Mouse (Mus musculus): Measurements from ENCODE around the gene Ccr4.

Gene Ccr4

DNA sequence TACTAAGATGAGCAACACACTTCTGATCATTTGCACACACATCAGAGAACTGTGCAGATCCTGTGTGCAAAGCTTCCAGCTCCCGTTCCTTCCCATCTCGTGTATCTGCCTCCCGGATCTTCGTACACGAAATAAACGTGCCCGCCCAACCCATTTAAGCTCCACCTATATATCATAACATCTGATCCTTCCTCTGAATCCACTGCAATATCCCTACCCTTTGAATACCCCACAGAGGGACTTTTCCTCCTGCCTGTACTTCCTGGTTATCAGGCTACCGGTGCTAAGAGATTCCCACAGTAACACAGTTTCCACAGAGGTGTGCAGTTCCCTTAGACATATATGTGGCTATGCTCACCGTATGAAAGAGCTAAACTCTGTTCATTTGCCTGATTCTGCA is at the start of gene Ccr4:
Gene Ccr4 (minus strand): TSS at position 101 of the 400 bp plus-strand sequence.
- DNase-seq (ENCODE audit: low read depth, low spot score): no peak

GRCm38 (mm10) chr9:114553828-114554227 is 49.1 kb upstream of the Ccr4 start:
- DNase-seq (ENCODE audit: low read depth, low spot score): no peak

- DNase-seq (ENCODE audit: low read depth, low spot score): no peak
These were observed 45.3 kb upstream of the Ccr4 start for GRCm38 (mm10) chr9:114550033-114550432.

- DNase-seq (ENCODE audit: low read depth, low spot score): no peak
These were observed 44.4 kb upstream of the Ccr4 start for GRCm38 (mm10) chr9:114549117-114549516.

- DNase-seq (ENCODE audit: low read depth, low spot score): no peak
These were observed 43.8 kb upstream of the Ccr4 start for GRCm38 (mm10) chr9:114548496-114548895.

DNA sequence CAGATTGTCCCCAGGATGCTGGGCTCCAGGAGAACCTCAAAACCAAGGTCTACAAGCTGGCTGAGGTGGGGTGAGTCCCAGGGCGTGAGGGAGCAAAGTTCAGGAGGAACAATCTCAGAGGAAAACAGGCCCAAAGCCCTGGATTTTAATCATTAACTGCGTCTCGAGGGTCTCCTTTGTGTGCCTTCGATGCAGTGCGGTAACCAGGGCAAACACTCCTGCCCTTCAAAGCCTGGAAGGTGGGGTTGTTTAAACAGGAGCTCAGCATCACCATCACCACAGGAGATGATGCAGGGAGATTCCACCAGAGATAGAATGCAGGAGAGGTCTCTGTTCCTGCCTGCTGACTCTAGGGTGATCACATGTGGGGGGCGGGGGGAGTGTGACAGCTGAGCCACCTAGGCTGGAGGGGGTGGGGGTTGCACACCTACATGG is 42.9 kb upstream of the Ccr4 start:
- DNase-seq (ENCODE audit: low read depth, low spot score): peak; percentile 16

GRCm38 (mm10) chr9:114546765-114547164 is 42.0 kb upstream of the Ccr4 start:
- DNase-seq (ENCODE audit: low read depth, low spot score): peak; percentile 71

DNA sequence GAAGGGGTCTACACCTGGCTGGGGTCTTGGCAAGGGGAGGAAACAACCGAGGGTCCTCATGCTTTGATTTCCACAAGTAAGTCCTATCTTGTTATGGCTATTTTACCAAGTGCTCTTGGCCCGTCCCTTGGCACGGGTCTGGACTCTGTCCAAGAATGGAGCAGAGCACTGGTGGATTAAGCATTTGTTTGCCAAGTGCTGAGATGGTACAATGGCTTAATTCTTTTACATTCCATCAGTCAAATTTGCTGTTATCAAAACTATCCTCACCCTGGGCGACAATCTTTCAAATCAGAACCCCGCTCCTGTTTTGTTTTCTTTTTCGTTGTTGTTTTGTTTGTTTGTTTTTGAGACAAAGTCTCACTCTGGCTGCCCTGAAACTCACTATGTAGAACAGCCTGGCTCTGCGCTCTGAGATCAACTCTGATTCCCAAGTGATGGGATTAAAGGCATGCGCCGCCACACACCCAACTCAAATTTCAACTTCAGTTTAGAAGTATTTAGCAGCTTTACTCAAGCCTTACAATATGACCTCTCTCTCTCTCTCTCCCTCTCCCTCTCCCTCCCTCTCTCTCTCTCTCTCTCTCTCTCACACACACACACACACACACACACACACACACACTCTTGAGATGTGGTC is 40.2 kb upstream of the Ccr4 start:
- DNase-seq (ENCODE audit: low read depth, low spot score): no peak

- no peak for DNase-seq (ENCODE audit: low read depth, low spot score)
These were observed 39.4 kb upstream of the Ccr4 start for GRCm38 (mm10) chr9:114543882-114544753.

DNA sequence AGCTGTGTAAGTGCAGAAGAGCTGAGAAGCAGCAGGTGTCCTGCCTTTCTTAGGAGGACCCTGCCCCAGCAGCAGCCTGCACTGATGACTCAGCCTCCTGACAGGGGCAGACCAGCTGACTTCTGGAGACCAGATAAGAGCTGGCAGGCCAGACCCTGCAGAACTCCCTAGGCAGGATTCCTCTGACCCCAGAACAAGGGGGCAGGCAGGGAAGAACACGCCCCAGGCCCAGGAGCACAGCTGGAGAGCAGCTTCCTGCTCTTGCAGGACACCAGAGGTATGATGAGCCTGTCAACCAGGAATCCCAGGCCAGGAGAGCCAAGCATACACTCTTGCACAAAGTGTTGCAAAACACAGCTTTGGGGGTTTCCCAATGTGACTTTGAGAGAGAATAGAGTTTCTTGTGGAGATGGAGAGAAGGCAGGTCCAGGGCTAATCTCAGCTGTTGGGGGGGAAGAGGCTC is 36.6 kb upstream of the Ccr4 start:
- DNase-seq (ENCODE audit: low read depth, low spot score): no peak

DNA sequence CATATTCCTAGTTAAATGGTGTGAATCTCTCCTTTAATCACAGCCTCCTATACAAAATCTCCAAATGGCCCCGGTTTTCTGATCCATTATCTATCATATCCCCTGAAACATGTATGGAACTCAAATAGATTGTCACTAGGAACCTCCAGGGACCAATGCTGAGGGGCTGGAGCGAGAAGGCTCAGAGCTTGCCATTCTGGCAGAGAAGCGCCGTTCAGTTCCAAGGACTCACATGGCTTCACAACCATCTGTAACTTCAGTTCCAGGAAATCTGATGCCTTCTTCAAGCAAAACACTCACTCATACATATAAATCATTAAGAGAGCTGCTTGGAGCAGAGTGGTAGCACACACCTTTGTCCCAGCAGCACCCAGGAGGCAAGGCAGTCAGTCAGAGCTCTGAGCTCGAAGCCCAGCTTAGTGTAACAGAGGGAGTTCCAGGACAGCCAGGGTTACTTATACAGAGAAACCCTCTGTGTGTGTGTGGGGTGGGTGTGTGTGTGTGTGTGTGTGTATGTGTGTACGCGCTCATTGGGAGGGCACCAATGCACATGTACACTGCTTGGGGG is 34.4 kb upstream of the Ccr4 start:
- no peak for DNase-seq (ENCODE audit: low read depth, low spot score)

- no peak for DNase-seq (ENCODE audit: low read depth, low spot score)
These were observed 31.9 kb upstream of the Ccr4 start for GRCm38 (mm10) chr9:114536628-114537027.

GRCm38 (mm10) chr9:114534747-114535517 is 30.2 kb upstream of the Ccr4 start:
- no peak for DNase-seq (ENCODE audit: low read depth, low spot score)

DNA sequence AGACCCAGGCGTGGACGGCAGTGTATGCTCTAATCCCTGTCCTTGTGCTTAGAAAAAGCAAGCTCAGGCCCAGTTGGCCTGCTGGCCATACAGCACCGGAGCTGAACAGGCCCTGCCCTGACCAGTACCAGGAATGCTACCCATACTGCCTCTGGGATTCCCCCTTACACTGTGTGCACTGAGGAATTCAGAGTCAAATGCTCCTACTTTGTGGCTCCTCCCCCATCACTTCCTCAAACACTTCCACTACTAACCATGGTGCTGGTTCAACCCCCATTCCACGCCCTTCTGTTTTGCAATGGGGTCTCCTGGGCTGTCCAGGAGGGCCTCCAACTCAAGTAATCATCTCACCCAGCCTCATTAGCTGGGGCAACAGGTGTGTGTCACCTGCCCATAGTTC is 29.1 kb upstream of the Ccr4 start:
- no peak for DNase-seq (ENCODE audit: low read depth, low spot score)

GRCm38 (mm10) chr9:114531276-114531675 is 26.6 kb upstream of the Ccr4 start:
- no peak for DNase-seq (ENCODE audit: low read depth, low spot score)

GRCm38 (mm10) chr9:114528680-114529048 is 23.9 kb upstream of the Ccr4 start:
- no peak for DNase-seq (ENCODE audit: low read depth, low spot score)

GRCm38 (mm10) chr9:114527992-114528679 is 23.4 kb upstream of the Ccr4 start:
- DNase-seq (ENCODE audit: low read depth, low spot score): no peak

- peak; percentile 76 for DNase-seq (ENCODE audit: low read depth, low spot score)
These were observed 22.4 kb upstream of the Ccr4 start for GRCm38 (mm10) chr9:114527085-114527484.

- DNase-seq (ENCODE audit: low read depth, low spot score): no peak
These were observed 21.9 kb upstream of the Ccr4 start for GRCm38 (mm10) chr9:114526581-114526980.

DNA sequence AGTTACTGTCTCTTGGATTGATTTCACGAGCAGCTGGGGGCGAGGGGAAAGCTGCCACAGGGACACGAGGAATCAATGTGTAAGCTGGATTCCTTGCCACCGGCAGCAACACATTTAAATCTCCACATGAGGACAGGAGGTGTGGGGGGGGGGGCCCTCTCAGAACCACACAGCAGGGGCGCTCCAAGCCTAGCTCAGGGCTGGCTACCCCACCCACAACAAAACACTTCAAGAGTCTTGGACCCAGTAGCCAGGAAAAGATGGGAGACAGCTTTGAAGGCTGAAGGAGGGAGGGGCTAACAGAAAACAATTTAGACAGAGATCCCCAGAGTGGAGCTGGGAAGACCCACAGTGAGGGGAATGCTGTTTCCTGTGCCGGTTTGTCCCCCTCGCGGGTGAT is 21.2 kb upstream of the Ccr4 start:
- DNase-seq (ENCODE audit: low read depth, low spot score): no peak

DNA sequence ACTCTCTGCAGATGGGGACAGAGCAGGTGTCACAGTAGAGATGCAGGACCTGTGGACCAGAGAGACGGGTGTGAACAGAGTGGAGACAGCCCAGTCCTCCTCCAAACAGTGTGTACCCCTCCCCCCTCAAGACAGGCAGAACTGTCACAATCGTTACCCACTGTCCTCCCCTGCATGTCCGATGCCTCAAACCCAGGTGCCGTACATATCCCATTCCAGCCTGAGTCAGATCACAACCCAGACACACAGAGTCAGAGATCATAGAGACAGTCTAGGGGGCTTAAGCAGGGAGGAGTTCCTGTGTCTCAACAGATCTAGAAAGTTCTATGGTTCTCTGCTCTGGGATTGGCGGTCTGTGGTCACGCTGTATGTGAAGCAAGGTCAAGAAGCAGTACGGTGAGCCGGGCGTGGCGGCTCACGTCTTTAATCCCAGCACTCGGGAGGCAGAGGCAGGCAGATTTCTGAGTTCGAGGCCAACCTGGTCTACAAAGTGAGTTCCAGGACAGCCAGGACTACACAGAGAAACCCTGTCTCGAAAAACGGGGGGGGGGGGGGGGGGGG is 20.4 kb upstream of the Ccr4 start:
- no peak for DNase-seq (ENCODE audit: low read depth, low spot score)
